Mouse (Mus musculus) right cerebral cortex, postnatal 14 days (tissue): Measurements from ENCODE around the gene Ccdc148.

Source experiments
- DNase-seq: peaks from one replicate; pipeline ENCODE4 v3.0.0; 2022

The Ccdc148 gene

DNA sequence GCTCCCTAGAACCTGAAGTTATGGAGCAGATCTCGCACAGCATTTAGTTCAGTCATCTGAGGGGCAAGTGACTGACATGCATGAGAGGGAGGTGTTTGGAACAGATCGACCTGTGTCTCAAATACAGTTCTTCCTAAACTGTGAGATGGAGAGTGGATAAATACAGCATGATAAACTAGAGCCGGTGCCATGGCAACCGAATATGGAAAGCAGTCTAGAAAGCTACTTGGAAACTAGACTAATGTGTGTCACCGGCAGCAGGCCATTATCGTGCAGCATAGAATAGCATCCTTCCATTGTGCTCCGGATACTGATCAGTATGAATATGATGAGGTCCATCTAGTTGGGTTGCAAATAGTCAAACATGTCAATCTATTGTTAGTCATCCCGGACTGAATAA lies 17.7 kb upstream of the Ccdc148 start:
- peak; percentile 51 for DNase-seq

DNA sequence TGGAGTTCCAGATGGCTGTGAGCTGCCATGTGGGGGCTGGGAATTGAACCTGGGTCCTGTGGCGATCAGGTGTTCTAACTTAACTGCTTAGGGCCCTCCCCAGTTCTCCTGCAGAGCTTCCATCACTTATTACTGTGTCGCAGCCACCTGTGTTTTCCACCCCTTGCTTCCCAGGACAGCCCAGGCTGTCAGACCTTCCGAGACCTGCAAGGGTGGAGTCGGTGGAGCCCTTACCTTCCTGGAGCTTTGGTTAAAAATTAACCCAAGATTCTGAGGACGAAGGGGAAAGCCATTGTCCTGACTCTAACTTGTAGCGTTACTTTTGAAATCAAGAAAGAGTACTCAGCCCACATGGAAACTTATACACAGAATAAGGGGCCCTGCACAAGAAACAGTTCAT lies 15.4 kb upstream of the Ccdc148 start:
- DNase-seq: no peak

DNA sequence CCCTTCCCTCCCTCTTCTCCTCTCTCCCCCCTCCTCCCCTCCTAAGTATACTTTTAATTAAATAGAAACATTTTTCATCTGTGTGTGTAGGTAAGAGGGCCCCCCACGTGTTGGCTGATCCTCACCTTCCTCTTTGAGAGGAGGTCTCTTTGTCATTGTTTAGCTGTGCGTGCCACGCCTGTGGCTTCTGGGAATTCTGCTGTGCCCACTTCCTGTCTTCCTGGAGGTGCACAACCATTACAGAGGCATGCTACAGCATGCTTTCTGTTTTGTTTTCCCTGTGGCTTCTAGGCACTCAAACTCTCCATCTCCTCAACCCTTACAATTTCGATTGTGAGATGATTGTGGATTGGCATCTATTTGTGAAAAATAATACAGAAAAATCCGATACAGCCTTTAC lies 11.1 kb upstream of the Ccdc148 start:
- DNase-seq: no peak

DNA sequence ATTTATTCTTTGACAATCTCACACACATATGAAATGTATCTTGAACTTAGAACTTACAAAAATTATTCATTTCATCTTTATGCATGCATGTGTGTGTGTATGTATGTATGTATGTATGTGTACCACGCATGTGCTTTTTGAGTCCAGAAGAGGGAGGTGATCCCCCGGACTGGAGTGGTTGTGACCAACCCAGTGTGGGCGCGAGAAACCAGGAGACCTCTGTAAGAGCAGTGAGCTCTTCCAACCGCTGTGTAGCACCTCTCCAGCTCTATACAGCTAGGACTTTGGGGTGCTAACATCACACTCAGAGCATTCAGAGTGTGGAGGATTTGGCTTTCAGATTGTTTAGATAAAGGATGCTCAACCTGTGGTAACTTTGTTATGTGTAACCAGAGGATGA lies 10.1 kb upstream of the Ccdc148 start:
- DNase-seq: no peak

DNA sequence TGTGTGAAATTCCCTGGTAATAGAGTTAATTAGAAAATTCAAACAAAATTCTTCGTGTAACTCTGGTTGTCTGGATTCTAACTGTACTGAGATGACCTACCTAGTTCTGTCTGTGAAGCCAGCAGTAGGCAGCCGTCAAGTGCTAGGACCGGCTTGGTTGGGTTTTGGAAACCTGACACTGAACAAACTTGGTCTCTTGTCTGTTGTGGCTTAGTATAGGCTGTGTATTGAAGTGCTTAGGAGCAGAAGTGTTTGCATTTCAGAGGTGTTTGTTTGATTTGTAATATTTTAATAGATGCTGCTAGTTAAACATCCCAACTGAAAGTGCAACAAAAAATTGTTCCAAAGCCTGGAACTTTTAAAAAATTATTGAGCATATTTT lies 9.7 kb upstream of the Ccdc148 start:
- no peak for DNase-seq

DNA sequence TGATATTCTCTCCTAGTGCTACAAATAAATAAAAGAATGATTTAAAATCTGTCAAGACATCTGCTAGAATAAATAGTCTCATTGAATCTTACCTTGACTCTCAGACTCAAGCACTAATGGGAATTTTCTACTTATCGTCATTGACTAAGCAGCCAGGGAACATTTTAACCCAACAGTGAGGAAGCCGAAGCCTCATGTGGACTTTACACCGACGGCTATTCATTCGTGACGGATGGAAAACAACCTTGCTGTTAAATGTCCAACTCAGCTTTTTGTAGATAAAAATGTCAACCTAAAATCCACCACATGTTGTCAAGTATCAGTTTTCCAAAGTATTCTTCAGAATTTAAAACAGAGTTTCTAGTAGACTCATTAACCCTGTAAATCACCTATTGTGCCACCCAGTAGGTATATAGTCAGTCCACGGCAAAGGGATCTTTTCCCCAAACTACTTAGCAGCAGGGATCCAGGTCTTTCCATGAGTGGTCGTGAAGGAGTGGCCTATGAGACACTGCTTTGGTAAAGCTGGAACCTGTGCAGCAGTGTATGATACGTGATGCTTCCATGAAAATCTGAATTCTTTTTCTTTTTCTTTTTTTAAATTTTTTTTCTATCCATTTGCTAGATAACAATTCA lies 9.2 kb upstream of the Ccdc148 start:
- DNase-seq: no peak

DNA sequence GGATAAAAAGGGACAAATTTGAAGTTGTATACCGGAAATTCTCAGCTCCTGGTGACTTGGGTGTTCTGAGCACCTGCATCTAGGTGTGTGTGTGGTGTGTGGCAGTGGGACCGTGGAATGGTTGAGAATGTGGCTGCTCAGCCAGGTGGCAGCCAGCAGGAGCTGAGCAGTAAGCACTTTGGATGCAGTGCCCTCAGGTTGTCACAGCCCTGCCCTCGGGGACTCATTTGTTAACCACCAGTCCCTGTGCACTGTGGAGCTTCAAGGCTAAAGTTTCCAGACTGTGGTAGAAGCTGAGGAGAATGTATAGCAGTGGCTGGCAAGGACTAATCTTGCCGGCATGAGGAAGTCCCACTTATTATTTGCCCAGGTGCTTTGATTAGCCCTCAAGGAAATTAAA lies 7.3 kb upstream of the Ccdc148 start:
- no peak for DNase-seq

DNA sequence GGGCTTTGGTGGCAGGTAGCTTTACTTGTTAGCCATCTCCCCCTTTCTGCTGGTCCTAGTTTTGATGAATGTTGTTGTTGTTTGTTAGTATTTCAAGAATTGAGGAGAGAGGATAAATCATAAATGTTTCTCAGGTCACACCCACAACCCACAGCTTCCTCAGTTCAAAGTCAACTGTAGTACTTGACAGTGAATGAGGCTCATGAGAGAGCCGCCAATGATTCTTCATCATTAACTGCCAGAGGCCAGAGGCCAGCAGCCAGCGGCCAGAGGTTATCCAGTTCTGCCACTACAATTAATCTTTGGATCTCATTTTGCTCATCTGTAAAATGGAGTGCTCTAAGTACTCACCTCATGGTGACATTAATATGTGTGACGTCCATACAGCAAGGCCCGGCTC lies 6.5 kb upstream of the Ccdc148 start:
- no peak for DNase-seq

DNA sequence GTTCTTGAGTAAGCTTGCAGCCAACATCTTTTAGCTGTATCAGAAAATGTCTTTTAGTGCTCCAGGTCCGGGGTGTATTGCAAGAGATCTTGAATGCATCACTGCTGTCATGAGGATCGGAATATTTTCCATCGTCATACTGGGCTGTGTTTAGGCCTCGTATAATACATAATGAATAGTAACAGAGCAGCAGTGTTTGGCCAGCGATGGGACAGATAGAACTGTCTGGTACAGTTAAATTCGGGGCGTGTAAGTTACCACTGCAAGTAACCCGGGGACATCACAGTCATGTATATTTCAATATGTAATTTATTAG lies 1.8 kb upstream of the Ccdc148 start:
- DNase-seq: no peak

DNA sequence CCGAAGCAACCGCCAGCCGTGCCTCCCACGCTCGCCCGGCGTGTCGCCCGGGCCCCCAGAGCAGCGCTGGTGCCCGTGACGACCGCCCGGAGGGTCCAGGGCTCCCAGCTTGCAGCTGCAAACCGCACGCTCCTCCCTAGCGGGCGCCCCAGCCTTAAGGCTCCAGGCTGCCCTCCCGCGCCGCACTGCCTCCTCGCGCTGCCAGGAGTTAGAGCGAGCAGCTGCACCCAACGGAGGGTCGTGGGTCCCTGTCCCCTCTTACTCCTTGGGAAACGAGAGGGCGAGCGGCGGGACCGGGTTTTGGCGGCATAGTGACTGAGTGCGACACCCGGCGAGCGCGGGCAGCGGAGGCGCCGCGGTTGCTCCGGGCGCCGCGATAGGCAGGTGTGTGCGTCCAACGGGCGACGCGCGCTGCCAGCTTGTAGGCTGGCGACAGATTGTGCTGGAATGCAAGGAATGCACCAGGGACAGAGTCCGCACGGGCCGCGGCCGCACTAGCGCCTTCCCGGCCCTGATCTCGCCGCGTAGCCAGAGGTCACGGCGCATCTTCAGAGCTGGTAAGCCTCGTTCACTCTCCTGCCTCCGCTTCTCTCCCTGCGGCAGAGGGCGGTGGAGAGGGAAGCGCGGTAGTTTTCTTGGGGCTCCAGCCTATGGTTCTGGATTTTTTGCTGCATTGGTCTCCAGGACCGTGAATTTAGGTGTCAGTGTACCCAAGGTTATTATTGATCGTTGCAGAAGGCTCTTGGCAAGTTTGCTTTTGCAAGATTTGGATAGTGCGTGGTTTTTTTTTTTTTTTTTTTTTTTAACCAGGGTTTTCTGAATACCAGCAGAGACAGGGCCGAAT lies 1.2 kb upstream of the Ccdc148 start:
- peak; percentile 72 for DNase-seq

DNA sequence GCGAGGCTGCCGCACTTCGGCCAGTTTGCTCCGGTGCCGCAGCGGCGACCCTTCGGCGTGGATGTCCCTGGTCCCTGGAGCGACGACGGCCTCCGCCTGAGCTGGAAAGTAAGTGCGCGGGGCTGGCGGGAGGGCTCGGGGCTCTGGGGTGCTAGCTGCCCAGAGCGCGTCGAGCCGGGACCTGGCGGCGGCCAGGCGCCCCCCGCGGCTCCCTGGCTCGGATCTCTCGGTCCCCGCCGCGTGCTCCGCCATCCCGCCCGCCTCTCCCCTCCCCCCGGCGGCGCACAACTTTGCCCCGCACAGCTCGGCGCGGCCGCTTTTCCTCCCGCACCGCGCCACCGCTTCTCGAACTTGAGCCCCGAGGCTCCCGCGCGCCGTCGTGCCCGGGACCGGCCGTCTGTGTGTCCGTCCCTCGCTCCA lies 548 bp upstream of the Ccdc148 start:
- no peak for DNase-seq

DNA sequence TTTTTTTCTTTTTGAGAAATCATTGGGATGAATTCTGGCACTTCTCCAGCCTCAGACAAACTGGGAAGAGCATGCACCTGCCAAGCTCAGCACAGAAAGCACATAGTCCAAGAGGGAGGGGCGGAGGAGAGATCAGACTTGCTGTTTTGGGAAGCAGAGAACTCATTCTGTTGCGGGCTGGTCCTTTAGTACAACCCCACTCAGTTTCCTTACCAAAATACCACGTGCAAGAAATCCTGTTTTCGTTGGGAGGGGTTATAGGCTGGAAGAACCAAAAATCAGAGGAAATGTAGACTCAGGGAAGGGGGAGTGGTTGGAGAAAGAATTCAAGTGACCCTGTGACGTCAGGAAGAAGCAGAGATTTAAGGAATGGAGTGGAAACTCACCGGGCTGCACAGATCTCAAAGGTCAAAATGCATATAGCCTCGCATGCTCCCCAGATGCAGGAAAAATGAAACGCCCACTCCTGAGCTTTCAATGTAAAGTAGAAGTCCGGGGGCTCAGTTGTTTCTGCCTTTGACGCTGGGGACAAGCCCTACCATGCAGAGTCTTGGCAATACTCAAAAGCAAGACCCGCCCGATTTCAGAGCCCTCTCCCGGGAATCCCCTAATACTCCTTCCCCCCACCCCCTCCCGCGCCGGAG lies 400 bp downstream of the Ccdc148 start:
- no peak for DNase-seq

DNA sequence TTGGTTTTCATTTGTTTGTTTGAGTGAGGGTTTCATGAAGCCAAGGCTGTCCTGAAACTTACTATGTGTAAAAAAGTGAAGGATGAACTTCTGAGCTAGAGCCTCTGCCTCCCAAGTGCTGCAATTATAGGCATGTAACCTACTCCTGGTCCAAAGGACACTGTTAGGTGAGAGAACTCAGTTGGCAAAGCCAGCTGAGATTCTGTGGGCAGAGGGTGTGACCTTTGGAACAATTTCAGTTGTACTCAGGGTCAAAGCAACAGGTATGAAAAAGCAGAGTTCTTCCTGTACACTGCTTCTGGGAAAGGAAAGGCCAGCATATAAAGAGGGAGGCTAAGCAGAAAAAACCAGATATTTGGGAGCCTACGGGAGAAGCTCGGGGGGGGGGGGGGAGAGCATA lies 2.4 kb downstream of the Ccdc148 start:
- DNase-seq: no peak

DNA sequence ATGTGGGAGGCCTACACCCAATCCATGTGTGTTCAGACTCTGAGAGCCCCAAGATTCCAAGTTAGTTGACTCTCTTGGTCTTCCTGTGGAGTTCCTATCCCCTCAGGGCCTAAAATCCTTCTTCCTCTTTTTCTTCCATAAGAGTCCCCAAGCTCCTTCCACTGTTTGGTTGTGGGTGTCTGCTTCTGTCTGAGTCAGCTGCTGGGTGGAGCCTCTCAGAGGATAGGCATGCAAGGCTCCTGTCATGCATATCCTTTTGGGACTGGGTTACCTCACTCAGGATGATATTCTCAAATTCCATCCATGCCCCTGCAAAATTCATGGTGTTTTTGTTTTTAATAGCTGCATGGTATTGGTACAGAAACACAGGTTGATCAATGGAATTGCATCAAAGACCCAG lies 5.1 kb downstream of the Ccdc148 start:
- no peak for DNase-seq

DNA sequence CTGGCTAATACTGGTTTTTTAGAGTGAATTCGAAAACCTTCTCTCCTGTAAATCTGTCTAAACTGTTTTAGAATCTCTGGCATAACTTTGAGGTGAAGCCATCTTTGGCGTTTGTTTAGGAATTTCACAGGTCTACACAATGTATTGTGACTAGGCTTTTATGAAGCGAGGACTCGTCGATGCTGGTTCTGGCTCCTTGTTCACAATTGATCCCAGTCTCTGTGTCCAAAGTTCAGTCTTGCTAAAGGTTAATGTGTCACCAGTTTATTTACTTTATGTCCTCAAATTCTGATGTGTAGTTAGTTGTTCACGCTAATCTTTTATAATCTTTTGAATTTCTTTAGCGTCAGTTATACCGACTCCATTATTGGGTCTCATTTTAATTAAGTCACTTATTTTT lies 29.4 kb downstream of the Ccdc148 start:
- DNase-seq: no peak

DNA sequence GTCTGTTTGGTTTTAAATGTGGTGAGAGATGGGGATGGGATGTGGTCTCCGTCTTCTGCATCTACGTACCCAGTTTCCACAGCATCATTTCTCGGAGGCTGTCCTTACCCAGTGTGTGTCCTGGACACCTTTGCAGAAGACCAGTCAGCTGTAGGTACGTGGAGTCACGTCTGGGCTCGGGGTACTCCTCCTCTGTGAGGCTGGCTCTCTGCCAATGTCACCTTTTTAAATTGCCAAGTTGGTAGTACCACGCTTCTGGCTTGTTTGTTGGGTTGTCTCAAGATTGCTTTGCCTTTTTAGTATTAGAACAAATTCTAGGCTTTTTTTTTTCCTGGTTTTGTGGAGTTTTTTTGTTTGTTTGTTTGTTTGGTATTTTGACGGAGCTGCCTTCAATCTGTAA lies 30.7 kb downstream of the Ccdc148 start:
- no peak for DNase-seq

DNA sequence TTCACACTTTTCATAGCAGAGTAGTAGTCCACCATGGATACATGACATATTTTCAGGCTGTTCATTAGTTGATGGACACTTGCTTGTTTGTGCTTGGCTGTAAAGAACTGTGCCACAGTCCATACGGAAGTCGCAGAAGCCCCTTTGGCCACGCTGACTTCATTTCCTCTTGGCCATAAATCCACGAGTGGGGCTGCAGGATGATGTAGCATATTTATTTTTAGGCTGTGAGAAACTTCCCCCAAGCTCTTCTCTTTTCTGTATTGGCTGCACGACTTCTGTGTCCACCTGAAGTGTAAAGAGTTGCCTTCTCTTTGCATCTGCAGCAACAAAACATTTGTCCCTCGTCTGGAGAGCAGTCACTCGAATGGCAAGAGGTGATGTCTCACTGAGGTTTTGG lies 31.5 kb downstream of the Ccdc148 start:
- no peak for DNase-seq

DNA sequence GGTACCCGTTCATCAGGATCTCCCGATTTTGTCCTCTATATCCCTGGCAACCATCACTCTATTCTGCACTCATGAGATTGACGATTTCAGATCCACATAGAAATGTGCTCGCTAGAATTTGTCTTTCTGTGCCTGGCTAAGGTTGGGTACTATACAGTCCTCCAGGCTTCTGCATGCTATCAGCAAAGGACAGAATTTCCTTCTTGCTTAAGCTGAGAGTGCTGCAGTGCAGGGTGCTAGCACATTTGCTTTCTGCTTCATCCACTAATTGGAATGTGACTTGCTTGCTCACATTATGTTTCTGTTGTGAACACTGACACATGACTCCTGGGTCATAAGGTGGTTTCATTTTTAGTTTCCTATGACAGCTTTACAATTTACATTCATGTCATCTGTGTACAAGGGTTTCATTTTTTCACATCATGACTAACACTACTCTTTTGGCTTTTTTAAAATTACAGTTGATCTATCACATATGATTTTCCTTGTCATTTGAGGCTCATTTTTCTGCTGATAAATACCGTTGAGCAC lies 104.8 kb downstream of the Ccdc148 start:
- DNase-seq: no peak

DNA sequence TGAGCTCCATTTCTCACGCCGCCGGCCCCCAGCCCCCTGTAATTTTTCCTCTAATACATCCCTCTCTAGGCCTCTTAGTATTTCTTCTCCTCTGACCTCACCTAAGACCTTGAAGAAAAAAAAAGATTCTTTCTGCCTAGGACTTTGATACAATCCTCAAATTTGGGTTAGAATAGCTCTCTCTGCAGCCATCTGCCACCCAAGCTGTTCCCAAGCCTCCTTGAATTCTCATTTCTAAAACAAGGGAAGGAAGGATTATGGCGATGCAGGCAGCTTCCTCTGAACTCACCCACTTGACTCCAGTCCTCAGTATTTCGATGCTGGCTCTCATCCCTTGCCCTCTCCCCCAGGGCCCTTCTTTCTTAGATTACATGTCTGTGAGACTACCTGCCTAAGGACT lies 106.1 kb downstream of the Ccdc148 start:
- DNase-seq: peak; percentile 22

DNA sequence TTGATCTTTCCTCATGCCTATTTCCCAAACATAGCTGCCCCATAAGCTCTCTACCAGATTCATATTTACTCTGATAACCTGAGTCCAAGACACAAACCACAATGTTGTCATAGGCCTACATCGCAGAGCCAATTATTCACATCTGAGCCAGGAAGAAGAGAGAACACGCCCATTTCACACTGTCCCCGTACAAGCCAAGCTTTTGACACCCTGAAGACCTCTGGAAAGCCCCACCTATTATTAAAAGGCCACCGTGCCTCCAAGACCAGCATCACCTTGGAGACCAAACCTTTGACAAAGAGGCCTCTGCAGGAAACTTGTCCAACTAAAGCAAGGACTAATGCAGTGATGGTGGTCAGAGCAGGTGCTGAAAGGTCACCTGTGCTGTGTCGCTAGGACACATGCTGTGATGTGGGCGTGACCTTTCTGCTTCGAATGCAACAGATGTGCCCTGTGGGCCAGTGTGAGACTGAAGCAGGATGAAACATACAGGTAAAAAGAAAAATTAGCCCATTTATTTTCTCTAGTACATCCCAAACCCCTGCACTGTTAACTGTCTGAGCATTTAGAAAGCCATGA lies 106.9 kb downstream of the Ccdc148 start:
- no peak for DNase-seq

DNA sequence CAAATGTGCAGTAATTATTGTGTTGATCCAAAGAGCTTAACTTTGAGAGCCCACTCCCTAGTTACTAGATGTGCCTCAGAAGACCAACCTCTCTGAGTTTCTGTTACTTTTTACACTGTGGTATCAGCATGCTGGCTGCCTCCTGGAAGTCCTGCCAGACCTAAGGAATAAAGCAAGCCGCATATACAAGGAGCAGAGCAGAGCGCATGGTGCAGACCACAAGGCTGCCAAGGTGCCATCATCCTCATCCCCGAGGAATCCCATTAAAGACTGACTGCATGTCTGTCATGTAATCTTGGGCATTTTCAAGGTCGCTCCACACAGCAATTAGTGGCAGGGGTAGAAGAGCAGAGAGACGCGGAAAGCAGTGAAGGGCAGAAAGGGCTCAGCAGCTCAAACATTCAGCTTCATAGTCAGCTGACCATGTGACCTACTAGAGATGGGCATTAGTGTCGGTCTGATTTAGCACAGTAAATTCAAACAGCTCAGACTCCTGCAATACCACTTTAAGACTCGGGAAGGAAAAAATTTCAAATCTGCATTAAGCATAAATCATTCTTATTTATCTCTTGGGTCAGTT lies 110.1 kb downstream of the Ccdc148 start:
- no peak for DNase-seq

DNA sequence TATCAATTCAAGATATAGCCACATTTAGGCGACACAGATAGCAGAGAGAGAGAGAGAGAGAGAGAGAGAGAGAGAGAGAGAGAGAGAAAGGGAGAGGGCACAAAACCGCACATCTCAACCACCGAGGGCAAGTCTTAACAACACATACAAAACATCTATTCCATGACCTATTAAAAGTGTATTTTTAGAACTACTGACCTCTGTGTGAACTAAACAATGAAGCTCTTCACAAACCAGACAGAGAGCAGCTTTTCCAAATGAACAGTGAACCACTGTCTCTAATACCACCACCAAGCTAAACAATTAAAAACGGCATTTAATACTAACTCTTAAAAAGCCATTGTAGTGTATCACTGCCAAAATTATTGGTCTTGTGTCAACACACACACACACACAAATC lies 110.8 kb downstream of the Ccdc148 start:
- DNase-seq: no peak

DNA sequence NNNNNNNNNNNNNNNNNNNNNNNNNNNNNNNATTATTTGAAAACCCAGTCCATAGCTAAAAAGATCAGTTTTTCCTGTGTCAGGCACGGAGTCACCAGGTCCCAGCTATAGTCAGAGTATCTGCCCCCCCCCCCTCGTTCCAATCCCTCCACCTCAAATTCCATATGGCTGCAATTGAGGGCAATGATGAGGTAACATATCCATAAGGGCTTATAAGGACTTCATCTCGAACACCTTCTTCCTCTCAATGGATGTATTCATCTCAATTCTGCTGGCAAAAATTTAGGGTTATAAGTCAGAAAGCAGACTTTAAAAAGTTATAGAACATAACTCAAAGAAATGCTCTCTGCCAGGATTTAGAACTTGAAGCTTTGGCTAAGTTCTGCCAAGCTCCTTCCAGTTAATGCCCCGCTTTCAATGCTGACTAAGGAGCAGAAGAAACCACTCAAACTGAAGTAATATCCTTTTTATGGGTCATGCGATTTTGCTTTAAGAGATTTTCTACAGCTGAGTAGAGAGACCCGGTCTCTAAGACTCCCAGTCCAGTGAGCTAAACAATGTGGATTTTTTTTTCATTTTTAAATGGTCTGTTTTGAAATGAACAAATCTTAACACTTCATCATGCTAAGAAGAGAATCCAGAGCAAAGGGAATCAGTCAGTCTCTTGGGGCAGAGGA lies 111.6 kb downstream of the Ccdc148 start:
- DNase-seq: no peak
